Mouse (Mus musculus) ES-E14 (cell line): Measurements from ENCODE around the gene Nodal.

Source experiments
- HCFC1 ChIP-seq: IDR thresholded peaks from 2 replicates; pipeline ENCODE4 v1.6.1; 2012; ENCODE audit warnings: low read length, inconsistent platforms, borderline replicate concordance; ENCODE audit not compliant: insufficient read depth
- MAFK ChIP-seq: IDR thresholded peaks from 2 replicates; pipeline ENCODE4 v1.6.1; 2014; ENCODE audit warnings: mild to moderate bottlenecking, low read depth, low read length, inconsistent platforms; ENCODE audit not compliant: insufficient read depth
- ZC3H11A ChIP-seq: IDR thresholded peaks from 2 replicates; pipeline ENCODE4 v1.6.1; 2012; ENCODE audit warnings: low read depth, mild to moderate bottlenecking, inconsistent platforms, low read length, borderline replicate concordance

DNA sequence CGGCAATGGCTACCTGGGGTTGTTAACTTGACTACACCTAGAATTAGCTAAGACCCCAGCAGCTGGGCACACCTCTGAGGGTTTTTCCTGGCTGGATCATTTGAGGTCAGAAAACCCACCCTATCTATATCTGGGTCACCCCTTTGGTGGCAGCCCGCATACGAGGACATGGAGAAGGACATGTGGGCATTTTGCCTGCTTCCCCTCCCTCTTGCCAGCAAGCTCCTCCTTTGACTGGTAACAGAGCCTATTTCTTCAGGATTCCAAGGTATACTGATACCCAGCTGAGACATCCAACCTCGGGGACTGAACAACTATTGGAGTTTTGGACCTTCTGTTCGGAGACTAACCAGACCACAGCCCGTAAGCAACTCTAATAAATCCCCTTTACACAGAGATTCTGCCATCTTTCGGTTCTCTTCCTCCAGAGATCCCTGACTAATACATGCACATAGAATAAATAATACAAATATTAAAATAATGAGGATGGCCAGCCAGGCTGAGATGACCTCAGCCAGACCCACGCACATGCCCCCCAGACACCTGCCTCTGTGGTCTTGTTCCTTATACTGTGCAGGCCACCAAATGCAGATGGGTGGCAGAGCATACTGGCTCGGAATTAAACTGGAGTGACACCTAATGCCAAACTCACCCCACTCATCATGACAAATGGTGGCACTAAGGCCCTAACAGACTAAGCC, 45.7 kb upstream of the Nodal start:
- TF ChIP-seq ZC3H11A, result no peak
- no peak for TF ChIP-seq MAFK
- TF ChIP-seq HCFC1, result no peak
